Mouse (Mus musculus): ENCODE results near the gene Rtkn2. TPM values are rescaled to one million over a fixed set of nuclear protein-coding genes. Genes with fewer than 3 reads are reported as not detected.

Gene Rtkn2
- total and polyA plus RNA-seq, 3 experiments, result 1.1 to 1.3 TPM; not detected in 1

DNA sequence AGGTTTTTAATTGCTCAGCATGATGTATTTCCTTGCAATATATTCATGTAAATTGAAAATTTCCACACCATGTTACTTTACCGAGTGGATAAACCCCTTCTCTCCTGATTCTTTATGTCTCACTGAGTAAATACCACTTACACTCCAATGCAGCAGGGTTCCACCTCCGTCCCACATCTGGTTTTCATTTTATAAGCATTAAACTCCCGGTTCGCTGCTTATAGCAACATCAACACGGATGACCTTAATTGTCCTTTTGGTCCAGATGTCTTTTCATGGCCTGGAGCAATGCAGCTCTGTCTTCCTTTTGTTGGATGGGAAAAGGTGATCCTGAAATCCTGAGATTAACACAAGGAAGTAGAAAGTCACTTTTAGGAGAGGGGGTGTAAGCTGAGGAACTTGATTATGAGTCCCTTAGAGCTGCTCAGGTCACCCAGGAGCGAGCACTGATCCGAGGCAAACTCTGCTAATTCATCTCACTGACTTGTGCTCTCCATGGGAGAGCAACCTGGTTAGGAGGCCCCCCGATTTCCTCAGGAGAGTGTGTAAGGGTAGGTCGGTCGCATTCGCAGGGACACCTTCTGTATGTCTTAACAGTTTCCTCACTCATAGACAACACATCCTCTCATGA lies 8.1 kb upstream of the Rtkn2 start:
- Histone ChIP-seq H3K9ac (ENCODE audit: control insufficient read depth, low read depth, low read length, poor library complexity, severe bottlenecking) (no peak overlapping the region), H3K9me3 (replicated peaks; ENCODE audit: insufficient read depth, low read length) (no peaks in the 10 kb centered on the region), H3K36me3 (ENCODE audit: control insufficient read depth in 1 of 2, insufficient read depth in 2 of 2, low read length in 2 of 2) (no peaks in the 10 kb centered on the region), H3K27me3 (ENCODE audit: control insufficient read depth in 1 of 2, insufficient read depth in 2 of 2, low read length in 2 of 2) (no peaks in the 10 kb centered on the region), H3K4me3 (ENCODE audit: control insufficient read depth in 1 of 2, insufficient read depth in 1 of 2, low read depth in 2 of 2, low read length in 2 of 2) (no peak overlapping the region), H3K27ac (ENCODE audit: control insufficient read depth, low read depth, low read length) (no peak overlapping the region), H3K4me1 (ENCODE audit: control insufficient read depth in 1 of 2, insufficient read depth in 2 of 2, low read length in 2 of 2) (no peaks in the 10 kb centered on the region), H3K79me2 (ENCODE audit: control insufficient read depth, insufficient read depth, low read length, poor library complexity) (no peaks in the 10 kb centered on the region)
- TF ChIP-seq JUND (IDR thresholded peaks at IDR 0.05; ENCODE audit: low read depth, low read length) (no peak), E2F4 (IDR thresholded peaks at IDR 0.05; ENCODE audit: borderline replicate concordance, low read depth, low read length) (no peak), POLR2A (IDR thresholded peaks at IDR 0.05; ENCODE audit: control insufficient read depth in 1 of 2, insufficient read depth in 1 of 2, low read depth in 1 of 2, low read length in 2 of 2, poor library complexity in 1 of 2) (no peak), MYB (IDR thresholded peaks at IDR 0.05; ENCODE audit: low read depth, low read length) (no peak), MXI1 (IDR thresholded peaks at IDR 0.05; ENCODE audit: low read depth, low read length) (no peak), ZKSCAN1 (IDR thresholded peaks at IDR 0.05; ENCODE audit: low read depth, low read length) (no peak), NRF1 (IDR thresholded peaks at IDR 0.05; ENCODE audit: insufficient read depth, low read depth, low read length, poor library complexity, severe bottlenecking) (no peak), MYC (IDR thresholded peaks at IDR 0.05; ENCODE audit: low read depth, low read length) (no peak), MAZ (IDR thresholded peaks at IDR 0.05; ENCODE audit: low read depth, low read length) (no peak), CTCF (IDR thresholded peaks at IDR 0.05 in 2 of 3, conservative IDR thresholded peaks at IDR 0.05 in 1 of 3; ENCODE audit: control insufficient read depth in 1 of 3, insufficient read depth in 1 of 3, low read depth in 2 of 3, low read length in 3 of 3, poor library complexity in 1 of 3, severe bottlenecking in 1 of 3) (no peak), TCF12 (IDR thresholded peaks at IDR 0.05; ENCODE audit: low read depth, low read length) (no peak)
- DNase-seq (ENCODE audit: low read depth, low spot score), result no peak

DNA sequence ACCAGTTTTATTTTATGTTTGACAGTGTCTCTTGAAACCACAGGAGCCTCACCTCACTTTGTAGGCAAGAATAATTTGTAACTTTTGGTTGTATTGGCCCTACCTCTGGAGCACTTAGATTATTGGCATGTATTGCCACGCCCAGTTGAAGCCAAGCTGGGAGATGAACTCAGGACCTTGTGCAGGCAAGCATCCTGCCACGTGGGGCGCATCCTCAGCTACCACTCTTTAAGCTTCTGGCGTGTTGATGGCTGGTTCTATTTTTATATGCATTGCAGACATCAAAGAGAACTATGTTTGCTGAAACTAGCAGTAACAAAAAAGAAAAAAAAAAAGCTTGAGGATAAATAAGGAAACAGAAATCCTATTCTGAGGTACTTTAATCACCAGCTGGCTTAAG lies 2.1 kb upstream of the Rtkn2 start:
- DNase-seq (ENCODE audit: low read depth, low spot score), result no peak
- no peaks in the 10 kb centered on the region; the same call in 1 of the 2 replicates for H3K79me2 ChIP-seq (ENCODE audit: control insufficient read depth, insufficient read depth, low read length, poor library complexity)

DNA sequence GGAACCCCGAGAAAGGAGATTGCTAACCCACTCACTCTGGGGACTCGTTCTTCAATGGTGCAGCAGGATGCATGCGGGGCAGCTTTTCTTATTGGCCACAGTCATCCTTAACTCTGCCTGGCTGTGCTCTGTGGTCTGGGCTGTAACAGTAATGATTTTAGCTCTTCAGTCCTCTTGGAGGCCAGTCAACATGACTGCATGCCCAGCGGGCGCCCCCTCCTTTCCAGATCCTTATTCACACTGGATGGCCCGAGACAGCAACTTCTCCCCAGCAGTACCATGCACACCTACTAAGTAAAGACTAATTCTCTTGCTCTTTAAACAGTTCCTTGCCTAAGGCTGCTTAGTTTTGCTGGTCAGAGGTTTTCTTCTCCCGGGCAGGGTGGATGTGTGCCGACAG lies 4.4 kb downstream of the Rtkn2 start:
- Histone ChIP-seq H3K4me3 (ENCODE audit: control insufficient read depth in 1 of 2, insufficient read depth in 1 of 2, low read depth in 2 of 2, low read length in 2 of 2) (no peak overlapping the region), H3K27ac (ENCODE audit: control insufficient read depth, low read depth, low read length) (no peak overlapping the region), H3K36me3 (ENCODE audit: control insufficient read depth in 1 of 2, insufficient read depth in 2 of 2, low read length in 2 of 2) (no peaks in the 10 kb centered on the region), H3K9me3 (replicated peaks; ENCODE audit: insufficient read depth, low read length) (no peaks in the 10 kb centered on the region), H3K4me1 (ENCODE audit: control insufficient read depth in 1 of 2, insufficient read depth in 2 of 2, low read length in 2 of 2) (peaks cover 2 to 3% of the 10 kb centered on the region in 2 experiments; a peak in 1 of 4 replicates), H3K9ac (ENCODE audit: control insufficient read depth, low read depth, low read length, poor library complexity, severe bottlenecking) (no peak overlapping the region), H3K79me2 (ENCODE audit: control insufficient read depth, insufficient read depth, low read length, poor library complexity) (no peaks in the 10 kb centered on the region; the same call in 1 of the 2 replicates), H3K27me3 (ENCODE audit: control insufficient read depth in 1 of 2, insufficient read depth in 2 of 2, low read length in 2 of 2) (no peaks in the 10 kb centered on the region)
- no peak for DNase-seq (ENCODE audit: low read depth, low spot score)
- no peak for TF ChIP-seq NELFE (IDR thresholded peaks at IDR 0.05; ENCODE audit: low read depth, low read length)
- TF ChIP-seq KAT2A (conservative IDR thresholded peaks at IDR 0.05; ENCODE audit: low read depth, low read length), result no peak

More for the DNA sequence above, 2.1 kb upstream of the Rtkn2 start:
- Histone ChIP-seq H3K27me3 (ENCODE audit: control insufficient read depth in 1 of 2, insufficient read depth in 2 of 2, low read length in 2 of 2) (no peaks in the 10 kb centered on the region), H3K4me1 (ENCODE audit: control insufficient read depth in 1 of 2, insufficient read depth in 2 of 2, low read length in 2 of 2) (peaks cover 2 to 3% of the 10 kb centered on the region in 2 experiments; a peak in 1 of 4 replicates), H3K36me3 (ENCODE audit: control insufficient read depth in 1 of 2, insufficient read depth in 2 of 2, low read length in 2 of 2) (no peaks in the 10 kb centered on the region), H3K4me3 (ENCODE audit: control insufficient read depth in 1 of 2, insufficient read depth in 1 of 2, low read depth in 2 of 2, low read length in 2 of 2) (no peak overlapping the region), H3K9me3 (replicated peaks; ENCODE audit: insufficient read depth, low read length) (no peaks in the 10 kb centered on the region), H3K27ac (ENCODE audit: control insufficient read depth, low read depth, low read length) (no peak overlapping the region), H3K9ac (ENCODE audit: control insufficient read depth, low read depth, low read length, poor library complexity, severe bottlenecking) (no peak overlapping the region)
- TF ChIP-seq RAD21 (IDR thresholded peaks at IDR 0.05; ENCODE audit: low read depth, low read length) (no peak), MXI1 (IDR thresholded peaks at IDR 0.05; ENCODE audit: low read depth, low read length) (no peak), CTCF (IDR thresholded peaks at IDR 0.05 in 2 of 3, conservative IDR thresholded peaks at IDR 0.05 in 1 of 3; ENCODE audit: control insufficient read depth in 1 of 3, insufficient read depth in 1 of 3, low read depth in 2 of 3, low read length in 3 of 3, poor library complexity in 1 of 3, severe bottlenecking in 1 of 3) (no peak), ELF1 (IDR thresholded peaks at IDR 0.05; ENCODE audit: low read depth, low read length) (no peak), MAFK (IDR thresholded peaks at IDR 0.05; ENCODE audit: borderline replicate concordance, low read depth, low read length) (no peak), EP300 (IDR thresholded peaks at IDR 0.05; ENCODE audit: low read depth in 1 of 2, low read length in 2 of 2) (no peak), GATA1 (IDR thresholded peaks at IDR 0.05; ENCODE audit: low read depth, low read length) (no peak)
